Mouse (Mus musculus): Measurements from ENCODE around the gene Slc22a5.
"Not testable (repeated sequence)": the region's sequence is repeated elsewhere in the genome, so short reads cannot be mapped to it uniquely, and the experiment has no call there.

The Slc22a5 gene

DNA sequence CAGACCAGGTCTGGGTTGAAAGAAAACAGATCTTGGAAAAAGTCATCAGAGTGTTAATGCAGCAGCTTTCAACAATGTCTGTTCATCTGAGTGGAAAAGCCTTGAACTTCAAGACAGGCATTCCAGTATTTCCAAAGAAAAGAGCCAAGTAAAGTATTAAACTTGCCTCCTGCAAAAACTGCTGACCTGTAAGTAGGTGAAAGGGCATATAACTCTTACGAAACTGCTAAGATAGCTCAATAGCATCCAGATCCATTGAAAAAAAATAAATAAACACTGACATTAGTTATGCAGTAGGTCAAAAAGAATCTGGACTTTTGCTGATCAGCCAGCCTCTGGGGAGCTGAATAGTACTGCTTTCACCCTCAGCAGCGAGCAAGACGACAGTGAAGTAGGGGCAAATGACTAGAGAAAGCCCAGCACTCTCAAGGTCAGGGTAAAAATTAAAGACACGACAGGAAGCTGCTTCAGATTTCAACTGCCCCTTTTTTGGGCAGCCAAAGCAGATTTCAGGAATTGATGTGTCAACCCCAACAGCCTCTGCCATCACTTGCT is 2.3 kb downstream of the Slc22a5 start:
- in situ Hi-C loops (cut with MseI, MboI): no loop called here

DNA sequence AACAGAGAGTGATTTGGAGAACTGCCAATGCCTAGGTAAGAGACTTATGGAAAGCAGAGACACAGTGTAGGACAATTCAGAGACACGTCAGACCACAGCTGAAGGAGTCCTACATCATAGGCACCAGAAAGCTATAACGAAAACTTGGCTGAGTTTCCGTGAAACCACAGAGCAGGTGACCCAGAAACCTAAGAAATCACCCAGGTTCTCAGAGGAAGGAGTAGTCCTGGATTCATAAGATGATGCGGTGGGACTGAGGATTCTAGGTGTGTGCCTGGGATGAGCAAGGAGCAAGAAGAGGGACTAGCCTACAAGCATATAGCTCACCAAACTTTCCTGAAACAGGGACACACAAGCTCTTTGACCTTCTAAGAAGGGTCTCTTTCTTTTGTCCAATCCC is 3.2 kb downstream of the Slc22a5 start:
- in situ Hi-C loops (cut with MseI, MboI): no loop called here

DNA sequence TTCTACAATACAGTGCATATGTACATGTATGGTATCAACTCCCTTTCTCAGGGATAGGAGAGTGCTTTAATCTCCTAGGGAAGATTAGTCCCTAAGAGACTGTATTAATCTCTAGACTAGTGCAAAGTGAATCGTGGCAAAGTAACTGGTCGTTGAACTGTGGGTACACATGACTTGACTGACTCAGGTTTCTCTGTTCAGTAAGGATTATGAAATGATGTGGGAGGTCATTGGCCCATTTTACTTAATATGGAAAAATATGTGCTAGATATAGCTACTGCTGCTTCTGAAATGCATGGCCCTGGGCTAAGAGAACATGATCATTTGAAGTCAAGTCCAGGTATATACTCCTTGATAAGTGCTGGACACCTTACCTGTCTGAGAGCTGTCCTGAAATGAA is 8.2 kb downstream of the Slc22a5 start:
- in situ Hi-C loops (cut with MseI, MboI): no loop called here

DNA sequence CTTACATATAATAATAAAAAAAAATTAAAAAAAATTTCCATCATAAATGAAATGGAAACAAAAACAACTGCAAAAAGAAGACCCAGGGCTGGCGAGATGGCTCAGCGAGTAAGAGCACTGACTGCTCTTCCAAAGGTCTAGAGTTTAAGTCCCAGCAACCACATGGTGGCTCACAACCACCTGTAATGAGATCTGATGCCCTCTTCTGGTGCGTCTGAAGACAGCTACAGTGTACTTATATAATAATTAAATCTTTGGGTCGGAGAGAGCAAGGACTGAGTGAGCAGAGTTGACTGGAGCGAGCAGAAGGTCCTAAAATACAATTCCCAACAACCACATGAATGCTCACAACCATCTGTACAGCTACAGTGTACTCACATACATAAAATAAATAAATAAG is 13.4 kb downstream of the Slc22a5 start:
- in situ Hi-C loops (cut with MseI, MboI): not testable (repeated sequence)

DNA sequence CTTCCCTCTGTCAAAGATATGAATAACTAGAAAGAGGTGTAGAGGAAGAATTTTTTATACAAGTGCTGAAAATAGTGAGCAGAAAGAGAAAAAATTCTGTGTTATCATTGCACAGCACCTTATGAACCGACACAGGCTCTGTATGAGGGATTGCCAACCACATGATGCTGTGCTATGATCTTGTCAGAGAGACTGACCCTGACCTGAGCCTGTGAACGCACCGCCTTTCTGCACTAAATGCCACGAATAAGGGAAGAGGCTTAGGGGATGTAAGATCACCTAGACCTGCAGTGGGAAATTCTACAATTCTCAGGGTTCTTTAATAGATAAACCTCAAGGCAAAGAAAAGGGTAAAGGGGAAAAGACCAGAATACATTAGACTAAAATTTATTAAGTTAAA is 15.0 kb downstream of the Slc22a5 start:
- in situ Hi-C loops (cut with MseI, MboI): no loop called here

DNA sequence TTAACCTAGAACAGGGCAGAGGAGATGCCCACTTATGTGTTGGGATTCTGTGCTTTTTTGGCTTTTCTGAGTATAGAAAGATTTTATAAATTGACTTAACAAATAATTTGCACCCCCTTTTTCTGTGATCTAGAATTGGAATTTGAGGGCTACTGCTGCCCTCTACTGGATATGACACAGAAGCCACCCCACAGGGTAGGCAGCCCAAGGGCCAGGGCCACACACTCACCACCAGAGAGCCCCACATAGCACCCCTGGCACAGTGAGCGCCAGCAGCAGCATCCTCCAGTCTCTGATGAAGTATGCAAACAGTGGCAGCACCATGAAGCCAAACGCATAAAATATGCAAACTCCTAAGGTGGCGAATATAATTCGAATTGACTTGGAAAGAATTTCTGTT is 16.8 kb downstream of the Slc22a5 start:
- in situ Hi-C loops (cut with MseI, MboI): no loop called here

DNA sequence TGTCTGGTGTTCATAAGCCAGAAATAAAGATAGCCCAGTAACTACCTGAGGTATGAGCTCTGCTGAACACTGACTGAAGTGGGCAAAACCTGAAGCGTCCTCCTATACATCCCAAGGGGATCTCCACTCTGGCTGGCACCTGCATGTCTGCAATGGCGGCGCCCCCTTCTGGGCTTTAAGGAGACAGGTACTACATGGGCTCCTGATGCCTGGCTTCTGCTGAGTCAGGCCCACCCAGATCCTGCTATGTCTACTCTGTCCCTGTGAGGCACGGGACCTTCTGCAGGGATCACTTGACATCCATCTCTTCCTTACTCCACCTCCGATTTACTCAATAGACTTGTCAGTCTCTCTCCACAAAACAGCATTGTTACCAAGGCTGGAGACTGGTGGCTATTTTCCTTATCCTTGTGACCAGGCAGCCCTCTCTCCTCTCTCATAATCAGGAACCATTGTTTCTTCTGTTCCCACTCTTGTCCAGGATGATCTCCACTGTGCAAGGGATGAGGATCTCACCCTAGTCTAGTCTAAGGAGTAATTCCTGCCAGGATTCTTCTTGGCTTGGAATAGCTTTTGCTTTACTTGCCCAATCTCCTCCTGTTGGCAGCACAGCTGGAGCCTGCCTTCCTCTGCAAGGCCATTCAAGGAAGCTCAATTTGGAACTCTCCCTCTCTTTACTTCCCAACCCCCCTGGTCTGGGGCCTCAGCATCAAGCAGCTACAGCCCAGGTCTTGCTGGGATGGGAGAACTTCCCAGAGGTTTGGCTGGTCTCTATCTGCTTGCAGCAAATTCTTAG is 17.4 kb downstream of the Slc22a5 start:
- in situ Hi-C loops (cut with MseI, MboI): not testable (repeated sequence)

DNA sequence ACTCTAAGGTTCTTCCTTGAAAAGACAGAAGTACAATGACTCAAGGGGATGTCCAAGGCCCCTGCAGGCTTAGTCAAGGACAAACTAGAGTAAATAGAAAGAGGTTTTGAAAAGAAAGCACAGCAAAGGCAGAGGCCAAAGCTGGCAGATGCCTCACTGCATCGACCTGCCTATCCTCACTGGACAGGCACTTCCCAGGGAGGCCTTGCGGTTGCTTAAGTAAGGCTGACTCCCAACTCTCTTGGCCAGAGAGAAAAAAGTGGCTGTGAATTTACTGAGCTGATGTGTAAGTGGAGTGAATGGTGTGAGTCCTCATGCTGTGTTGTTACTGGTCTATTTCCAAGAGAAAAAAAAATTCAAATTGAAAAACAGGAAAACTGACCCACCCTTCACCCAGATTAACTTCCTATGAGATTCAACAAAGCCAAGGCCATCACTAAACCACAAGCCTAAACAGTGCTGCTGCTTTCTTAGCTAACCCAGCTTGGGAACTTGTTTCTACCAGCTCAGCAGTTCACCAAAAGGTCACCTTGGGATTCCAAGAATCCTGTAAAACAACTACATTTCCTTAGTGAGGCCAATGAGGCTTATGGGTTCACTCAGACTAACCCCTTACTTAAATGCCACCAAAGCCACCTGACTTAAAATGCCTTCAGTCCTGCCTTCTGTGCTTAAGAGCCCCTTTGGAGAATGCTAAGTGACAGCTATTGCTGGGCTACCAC is 19.5 kb downstream of the Slc22a5 start:
- in situ Hi-C loops (cut with MseI, MboI): no loop called here

DNA sequence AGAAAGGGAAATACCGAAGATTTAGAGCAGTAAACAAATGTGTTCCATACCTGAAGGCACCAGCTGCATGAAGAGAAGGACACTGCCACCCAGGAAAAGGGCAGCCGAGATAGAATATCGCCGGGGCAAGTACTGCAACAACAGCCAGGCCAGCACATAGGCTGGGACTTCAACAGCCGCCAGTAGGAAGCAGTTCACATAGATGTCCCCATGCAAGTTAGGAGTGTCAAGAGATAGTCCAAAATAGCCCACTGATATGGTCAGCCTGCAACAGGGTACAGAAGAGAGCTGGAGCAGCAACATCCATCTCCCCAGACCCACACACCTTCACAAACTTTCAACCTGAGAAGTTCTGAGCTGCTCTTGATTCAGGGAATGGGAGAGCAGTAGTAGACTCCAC is 22.3 kb downstream of the Slc22a5 start:
- in situ Hi-C loops (cut with MseI, MboI): no loop called here

DNA sequence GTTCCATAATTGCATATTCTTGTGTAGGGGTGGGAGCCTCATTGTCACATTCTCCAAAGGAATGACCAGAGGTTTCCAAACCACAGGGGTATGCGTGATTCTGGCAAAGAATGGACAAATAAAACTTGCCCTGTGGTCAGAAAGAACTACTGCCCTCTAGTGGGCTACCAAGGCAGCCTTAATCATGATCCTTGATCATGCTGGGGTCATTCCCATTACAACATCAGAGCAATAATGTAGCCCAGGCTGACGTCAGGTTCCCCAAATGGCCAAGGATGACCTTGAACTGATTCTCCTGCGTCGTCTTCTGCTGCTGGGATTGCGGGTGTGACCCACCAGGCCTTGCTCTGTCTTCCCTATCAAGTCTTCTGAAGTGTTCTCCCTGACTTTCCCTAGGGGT is 23.1 kb downstream of the Slc22a5 start:
- in situ Hi-C loops (cut with MseI, MboI): not testable (repeated sequence)

DNA sequence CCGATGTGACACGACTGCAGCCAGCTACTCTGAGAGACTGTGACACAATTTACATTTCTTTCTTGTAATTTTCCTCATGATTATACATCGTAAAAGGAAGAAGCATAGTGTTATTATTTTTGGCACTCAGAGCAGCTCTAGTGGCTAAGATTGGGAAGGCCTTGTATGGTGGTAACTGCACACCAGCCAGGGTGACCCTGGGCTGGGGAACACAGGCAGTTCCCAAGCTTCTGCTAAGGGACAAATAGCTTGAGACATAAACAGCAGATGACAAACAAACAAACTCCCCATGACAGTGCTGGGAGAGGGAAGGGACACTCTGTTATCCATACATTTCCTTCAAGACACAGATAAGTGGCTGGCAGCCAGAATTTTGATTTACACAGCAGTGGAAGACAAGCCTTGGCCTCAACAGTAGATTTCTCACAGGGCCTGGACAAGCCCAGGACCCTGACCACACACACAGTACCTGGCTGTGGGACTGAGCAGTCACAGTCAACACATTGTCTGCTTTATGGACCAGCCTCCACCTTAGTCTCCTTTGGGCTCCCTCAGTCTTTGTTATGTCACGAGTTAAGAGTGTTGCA is 26.6 kb downstream of the Slc22a5 start:
- in situ Hi-C loops (cut with MseI, MboI): loop anchor here in 1 of 2 experiments (5.0 kb wide), 1 partner anchor 72 kb away; no protein-coding TSS in a partner anchor

DNA sequence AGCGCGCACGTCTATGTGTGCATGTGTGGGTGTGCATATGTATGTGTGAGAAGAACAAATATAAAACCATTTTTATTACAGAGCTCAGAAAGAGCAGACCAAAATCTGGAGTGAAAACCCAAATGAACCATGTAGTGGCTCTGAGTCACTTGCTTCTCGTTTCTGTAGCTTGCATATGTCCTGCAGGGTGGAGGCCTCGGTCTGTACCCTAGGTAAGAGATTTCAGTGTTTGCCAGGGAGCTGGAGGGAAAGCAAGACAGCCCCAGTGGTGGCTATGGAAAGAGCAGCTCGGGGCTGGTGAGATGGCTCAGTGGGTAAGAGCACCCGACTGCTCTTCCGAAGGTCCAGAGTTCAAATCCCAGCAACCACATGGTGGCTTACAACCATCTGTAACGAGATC is 30.5 kb downstream of the Slc22a5 start:
- in situ Hi-C loops (cut with MseI, MboI): loop anchor here in 1 of 2 experiments (5.0 kb wide), 1 partner anchor 76 kb away; no protein-coding TSS in a partner anchor

DNA sequence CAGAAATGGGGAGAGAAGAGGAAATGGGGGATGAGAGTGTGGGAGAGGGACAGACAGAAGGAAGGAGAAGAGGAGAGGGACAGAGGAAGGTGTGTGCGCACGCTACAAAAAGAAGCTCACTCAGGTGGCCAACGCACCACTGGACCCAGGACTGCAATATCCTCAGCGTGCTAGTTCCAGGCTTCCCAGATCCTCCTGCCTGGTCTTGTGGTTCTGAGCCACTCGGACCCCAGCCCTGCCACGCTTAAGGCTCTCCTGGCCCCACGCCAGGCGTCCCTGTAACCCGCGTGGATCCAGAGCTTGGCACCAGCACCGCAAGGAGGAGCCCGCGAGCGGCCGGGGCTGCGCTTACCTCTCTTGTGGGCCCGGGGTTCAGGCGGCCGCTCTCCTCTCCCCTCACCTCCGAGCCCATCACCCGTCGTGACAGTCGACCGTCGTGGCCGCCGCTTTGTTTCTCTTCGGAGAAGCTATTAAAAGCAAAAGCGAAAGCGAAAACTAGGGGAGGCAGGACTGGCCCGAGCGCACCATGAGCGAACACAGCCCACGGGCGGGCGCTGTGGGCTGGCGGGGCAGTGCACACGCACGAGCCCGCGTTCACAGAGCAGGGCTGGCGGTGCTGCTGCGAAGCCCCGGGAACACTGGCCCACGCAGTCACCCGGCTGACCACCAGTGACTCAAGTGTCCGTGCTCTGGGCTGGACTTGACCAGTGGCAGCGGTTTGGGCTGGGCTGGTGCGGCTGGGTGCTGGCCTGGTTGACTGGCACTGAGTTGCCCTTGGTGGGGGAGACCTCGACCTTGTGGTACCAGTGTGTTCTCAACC is 32.5 kb downstream of the Slc22a5 start, which contains the start of gene Gm12216:
Gm12216 (minus strand) TSS at position 496 of the 820 bp plus-strand sequence.
- in situ Hi-C loops (cut with MseI, MboI): not testable (repeated sequence)

DNA sequence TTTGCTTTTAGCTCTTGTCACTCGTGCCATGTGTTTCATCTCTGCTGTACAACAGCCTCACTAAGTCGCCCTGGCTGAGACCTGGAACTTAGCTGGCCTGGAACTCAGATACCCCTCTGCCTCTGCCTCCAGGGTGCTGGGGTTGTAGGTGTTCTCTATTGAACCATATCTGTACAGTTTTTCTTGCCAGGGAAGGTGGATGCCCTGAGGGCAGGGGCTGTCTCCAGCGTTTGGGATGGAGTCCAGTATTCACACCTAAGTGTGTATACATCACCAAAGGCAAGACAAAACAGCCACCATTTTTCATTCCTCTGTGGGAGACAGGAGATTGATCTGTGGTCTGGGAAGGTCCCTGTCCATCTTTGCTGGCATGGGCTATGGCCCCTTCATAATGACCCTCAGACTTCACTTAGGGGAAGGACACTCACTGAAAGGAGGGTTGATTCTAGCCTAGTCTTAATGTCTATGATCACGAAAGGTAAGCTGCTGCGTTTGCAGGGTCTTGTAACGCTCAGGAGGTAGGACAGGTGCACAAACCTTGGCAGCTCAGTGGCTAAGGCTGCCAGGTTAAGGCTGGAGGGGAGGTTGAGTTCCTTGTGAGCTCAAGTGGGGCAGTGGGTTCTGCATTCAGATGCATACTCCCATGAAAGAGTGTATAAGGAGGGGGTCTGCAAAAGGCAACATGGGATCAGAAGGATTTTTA is 33.3 kb downstream of the Slc22a5 start:
- in situ Hi-C loops (cut with MseI, MboI): no loop called here

DNA sequence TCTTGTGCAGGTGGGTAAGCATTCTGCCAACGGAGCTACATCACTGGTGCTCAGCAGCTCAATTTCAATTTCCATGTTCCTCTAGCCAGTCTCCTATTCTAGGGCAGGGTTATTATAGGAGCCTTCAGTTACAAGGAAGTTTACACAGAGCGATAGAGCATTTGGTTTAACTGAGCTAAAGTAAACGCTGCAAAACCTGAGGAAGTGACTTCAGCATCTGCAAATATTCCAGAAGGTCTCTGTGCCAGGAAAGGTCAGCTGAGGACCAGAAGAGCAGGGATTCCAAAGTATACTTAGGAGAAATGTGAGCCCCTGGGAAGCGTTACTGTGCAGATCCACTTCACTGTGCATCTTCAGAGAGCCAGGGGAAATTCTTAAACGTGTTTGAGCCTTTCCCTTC is 37.8 kb downstream of the Slc22a5 start:
- in situ Hi-C loops (cut with MseI, MboI): loop anchor here in 1 of 2 experiments (5.0 kb wide), 1 partner anchor 96 kb away; no protein-coding TSS in a partner anchor

DNA sequence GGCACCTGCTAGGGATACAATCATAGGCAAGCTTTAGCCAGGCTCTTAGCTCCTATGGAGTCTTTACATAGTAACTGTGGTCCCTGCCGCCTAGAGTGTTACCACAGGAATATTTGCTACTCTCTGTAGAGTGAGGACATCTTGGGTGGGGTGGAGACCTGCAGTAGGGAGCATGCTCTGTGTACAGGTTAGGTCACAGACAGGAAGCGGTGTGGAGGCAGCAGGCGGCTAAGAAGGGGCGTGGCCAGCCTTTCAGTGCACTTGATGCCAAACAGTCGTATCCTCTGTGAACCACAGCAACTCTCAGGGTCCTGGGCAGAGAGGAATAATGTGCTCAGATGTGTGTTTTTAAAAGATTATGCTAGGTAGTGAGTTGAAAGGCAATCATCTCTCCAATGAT is 39.7 kb downstream of the Slc22a5 start:
- in situ Hi-C loops (cut with MseI, MboI): loop anchor here in 1 of 2 experiments (5.0 kb wide), 1 partner anchor 94 kb away; no protein-coding TSS in a partner anchor

DNA sequence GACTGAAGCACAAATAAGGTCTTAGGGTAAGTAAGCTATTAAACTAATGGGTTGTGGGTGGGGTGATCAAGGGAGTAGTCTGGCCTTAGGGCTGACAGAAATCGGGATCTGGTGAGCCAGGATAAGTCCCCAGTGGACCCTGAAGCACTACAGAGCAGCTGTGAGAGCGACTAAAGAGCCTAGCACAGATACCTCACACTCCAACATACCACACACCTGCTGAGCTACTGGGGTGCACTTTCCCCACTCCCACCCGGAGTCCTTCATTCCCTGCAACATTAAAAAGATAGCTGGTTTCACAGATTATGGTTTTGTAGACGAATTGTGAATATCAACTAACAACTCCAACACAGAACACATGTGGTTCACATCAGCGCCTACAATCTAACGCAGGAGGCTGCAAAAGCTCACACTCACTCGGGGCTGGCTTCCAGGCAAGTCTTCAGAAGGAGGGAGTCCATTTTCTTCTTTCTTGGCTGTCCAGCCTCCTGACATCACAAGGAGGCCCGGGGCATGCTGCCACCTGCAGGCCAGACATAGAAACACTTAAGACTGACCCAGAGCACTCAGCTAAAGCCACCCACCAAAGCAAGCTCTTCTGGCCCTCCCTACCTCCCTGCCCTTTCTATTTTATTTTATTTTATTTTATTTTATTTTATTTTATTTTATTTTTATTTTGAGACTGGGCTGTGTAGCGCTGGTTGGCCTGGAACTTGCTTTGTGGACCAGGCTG is 41.7 kb downstream of the Slc22a5 start:
- in situ Hi-C loops (cut with MseI, MboI): loop anchor here (5.0 kb wide), 1 partner anchor 92 kb away; no protein-coding TSS in a partner anchor

DNA sequence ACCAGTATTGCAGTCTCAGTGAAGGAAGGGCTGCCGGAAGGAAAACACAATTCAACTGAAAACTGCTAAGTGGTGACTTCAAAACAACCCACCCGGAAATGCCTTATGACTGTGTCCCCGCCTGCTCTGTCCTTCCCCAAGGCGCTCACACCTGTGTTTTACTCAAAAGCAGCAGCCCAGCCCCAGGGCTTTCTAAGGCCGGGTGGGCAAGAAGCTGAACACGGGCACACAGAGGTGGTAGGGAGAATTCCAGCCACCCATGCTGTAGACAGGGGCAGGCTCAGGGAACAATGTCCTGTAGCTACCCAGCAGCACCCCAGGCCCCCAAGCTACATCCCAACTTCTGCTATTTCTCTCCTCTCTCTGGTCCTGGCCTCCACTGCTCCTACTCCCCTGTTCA is 45.8 kb downstream of the Slc22a5 start:
- in situ Hi-C loops (cut with MseI, MboI): loop anchor here in 1 of 2 experiments (5.0 kb wide), 1 partner anchor 88 kb away; no protein-coding TSS in a partner anchor

DNA sequence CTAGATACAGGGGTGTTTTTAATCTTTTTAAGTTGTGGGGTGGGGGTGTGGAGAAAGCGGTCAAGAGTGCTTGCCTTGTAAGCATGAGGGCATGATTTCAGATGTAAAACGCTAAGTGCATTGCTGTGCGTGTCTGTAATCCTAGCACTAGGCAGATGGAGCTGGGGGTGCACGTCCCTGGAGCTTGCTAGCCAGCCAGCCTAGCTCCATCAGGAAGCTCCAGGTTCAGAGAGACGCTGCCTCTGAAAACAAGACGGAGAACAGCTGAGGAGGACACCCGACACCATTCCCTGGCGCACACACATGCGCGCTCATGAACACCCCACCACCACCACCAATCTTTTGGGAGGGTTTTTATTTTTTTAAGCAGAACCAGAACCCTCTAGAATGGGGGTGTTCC is 48.4 kb downstream of the Slc22a5 start:
- in situ Hi-C loops (cut with MseI, MboI): no loop called here

DNA sequence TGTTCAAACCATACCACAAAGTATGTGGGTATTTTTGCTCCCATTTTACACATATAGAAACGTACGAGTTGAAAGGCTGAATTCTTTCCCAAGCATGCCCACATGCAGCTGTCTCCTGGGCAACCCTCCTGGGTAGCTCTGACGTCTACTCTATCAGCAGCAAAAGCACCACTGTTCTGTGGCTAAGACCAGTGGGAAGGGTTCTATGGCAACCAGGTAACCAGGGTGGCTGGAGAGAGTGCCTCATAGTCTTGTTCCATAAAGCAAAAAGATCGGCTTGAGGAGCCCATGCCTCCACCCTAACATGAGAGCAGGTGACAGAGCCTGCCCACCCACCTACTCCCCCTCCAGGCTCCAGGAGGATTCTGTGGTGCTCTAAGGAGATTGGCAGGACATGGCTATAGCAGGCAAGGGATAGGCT is 49.3 kb downstream of the Slc22a5 start:
- in situ Hi-C loops (cut with MseI, MboI): no loop called here

Measured in mouse trophoblast stem cell (cell line).